Mouse (Mus musculus): ENCODE results near the gene Clec4a3. TPM values are rescaled to one million over a fixed set of nuclear protein-coding genes. Genes with fewer than 3 reads are reported as not detected.

Clec4a3 gene
- 0.11 and 0.26 TPM in 2 replicates for polyA plus RNA-seq (2012; rRNA removed; ENCODE audit: low replicate concordance)

GRCm38 (mm10) chr6:122952401-122952800 lies at the start of gene Clec4a3:
Clec4a3 (plus strand) TSS chr6:122952515.

GRCm38 (mm10) chr6:122921451-122921850 lies 30.9 kb upstream of the Clec4a3 start, which contains the start of gene Clec4a1:
Clec4a1 (plus strand) TSS chr6:122921848.

GRCm38 (mm10) chr6:122989876-122990437 lies 37.6 kb downstream of the Clec4a3 start, which contains the start of gene Clec4a4:
Clec4a4 (plus strand) TSS chr6:122990367.

Other genes with a start within 250 kb of the Clec4a3 start
- 0.05 TPM in 1 of 2 replicates, not detected in the other for gene Nanog, start 245.0 kb upstream of the Clec4a3 start, polyA plus RNA-seq (2012; rRNA removed; ENCODE audit: low replicate concordance)
- 0.83 and 0.96 TPM in 2 replicates for gene Slc2a3, start 150.9 kb upstream of the Clec4a3 start, polyA plus RNA-seq (2012; rRNA removed; ENCODE audit: low replicate concordance)
- gene Foxj2, start 132.6 kb upstream of the Clec4a3 start, polyA plus RNA-seq (2012; rRNA removed; ENCODE audit: low replicate concordance), result 6.4 and 7.7 TPM in 2 replicates
- gene C3ar1, start 96.4 kb upstream of the Clec4a3 start, polyA plus RNA-seq (2012; rRNA removed; ENCODE audit: low replicate concordance), result 0.72 and 0.76 TPM in 2 replicates
- gene Necap1, start 78.0 kb upstream of the Clec4a3 start, polyA plus RNA-seq (2012; rRNA removed; ENCODE audit: low replicate concordance), result 8.1 and 9.1 TPM in 2 replicates
- 0.56 and 0.90 TPM in 2 replicates for gene Clec4a1, start 30.7 kb upstream of the Clec4a3 start, polyA plus RNA-seq (2012; rRNA removed; ENCODE audit: low replicate concordance)
- gene Clec4a4, start 37.9 kb downstream of the Clec4a3 start, polyA plus RNA-seq (2012; rRNA removed; ENCODE audit: low replicate concordance), result 0.13 and 0.15 TPM in 2 replicates
- not detected in 2 replicates for gene Clec4b1, start 97.4 kb downstream of the Clec4a3 start, polyA plus RNA-seq (2012; rRNA removed; ENCODE audit: low replicate concordance)
- gene Clec4a2, start 153.9 kb downstream of the Clec4a3 start, polyA plus RNA-seq (2012; rRNA removed; ENCODE audit: low replicate concordance), result 0.19 and 1.7 TPM in 2 replicates
- gene Clec4b2, start 220.4 kb downstream of the Clec4a3 start, polyA plus RNA-seq (2012; rRNA removed; ENCODE audit: low replicate concordance), result not detected in 2 replicates

Data from duodenum, adult 2 months (tissue).